Mouse (Mus musculus): Measurements from ENCODE around the gene Wdr44. TPM values are rescaled to one million over a fixed set of nuclear protein-coding genes. Genes with fewer than 3 reads are reported as not detected.
"Not testable (repeated sequence)": the region's sequence is repeated elsewhere in the genome, so short reads cannot be mapped to it uniquely, and the experiment has no call there.

Wdr44 gene
- total RNA-seq, 2 experiments from 2014 or later, result 21.0 to 25.2 TPM

DNA sequence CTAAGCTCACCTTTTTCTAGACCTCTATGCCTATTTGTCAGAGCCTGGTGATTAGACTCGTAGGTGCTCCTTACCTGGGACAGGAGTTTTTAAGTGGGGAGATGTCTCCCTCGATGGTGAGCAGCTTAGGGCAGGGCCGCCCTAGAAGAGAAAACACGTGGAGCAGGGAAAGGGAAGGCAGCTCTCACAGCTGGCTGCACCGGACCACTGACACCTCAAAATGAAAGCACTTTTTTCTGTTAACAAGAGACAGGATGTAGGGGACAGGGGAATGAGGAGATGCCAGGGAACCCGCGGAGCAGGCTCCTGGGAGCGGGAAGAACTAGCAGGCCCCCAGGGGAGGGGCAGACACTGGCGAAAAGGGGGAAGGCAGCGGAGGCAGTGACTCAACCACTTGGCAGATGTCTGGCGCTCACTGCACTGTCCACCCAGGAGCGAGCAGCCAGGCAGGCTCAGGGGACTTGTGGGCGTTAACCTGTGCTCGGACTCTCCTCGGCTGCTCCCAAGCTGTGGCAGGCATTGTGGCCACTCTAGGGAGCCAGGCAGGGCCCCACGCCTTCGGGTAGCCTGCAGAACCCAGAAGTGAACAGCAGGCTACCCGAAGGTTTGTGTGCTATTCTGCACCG, 130.7 kb downstream of the Wdr44 start:
- DNase-seq (ENCODE audit: low spot score in 2 of 2), result no peak

DNA sequence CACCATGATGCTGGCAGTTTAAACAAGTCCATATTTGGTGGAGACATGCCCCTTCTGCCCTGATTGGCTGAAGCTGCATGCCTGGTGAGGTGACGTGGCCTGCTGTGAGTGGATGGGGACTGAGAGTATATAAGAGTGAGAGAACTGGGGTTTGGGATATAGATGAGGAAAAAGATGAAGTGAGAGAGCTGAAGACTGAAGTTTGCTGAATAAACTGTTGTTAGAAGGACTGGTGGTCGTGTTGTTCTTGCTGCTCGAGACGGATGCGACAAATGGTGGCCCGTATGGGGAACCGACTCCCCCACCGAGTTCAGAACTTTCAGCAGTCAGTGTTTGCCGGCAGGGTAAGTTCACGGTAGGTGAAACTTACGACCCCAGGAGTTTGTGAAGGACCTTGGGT, 140.9 kb downstream of the Wdr44 start:
- not testable (repeated sequence) for DNase-seq (ENCODE audit: low spot score in 2 of 2)

GRCm38 (mm10) chrX:23840921-23841320, 148.1 kb downstream of the Wdr44 start:
- no peak for DNase-seq (ENCODE audit: low spot score in 2 of 2)

Other genes starting within 250 kb of the Wdr44 start
- not detected for gene Gm4907, start 189.5 kb downstream of the Wdr44 start, total RNA-seq (2021)